Mouse (Mus musculus) ES-E14 (cell line): ENCODE results near the gene Tceal6.
"Not testable (repeated sequence)": the region's sequence is repeated elsewhere in the genome, so short reads cannot be mapped to it uniquely, and the experiment has no call there.

Experiments
- CHD2 ChIP-seq: IDR thresholded peaks from 2 replicates; pipeline ENCODE4 v1.6.1; 2014; ENCODE audit warnings: mild to moderate bottlenecking, low read depth, low read length, inconsistent platforms
- HCFC1 ChIP-seq: IDR thresholded peaks from 2 replicates; pipeline ENCODE4 v1.6.1; 2012; ENCODE audit warnings: low read length, inconsistent platforms, borderline replicate concordance; ENCODE audit not compliant: insufficient read depth
- ZC3H11A ChIP-seq: IDR thresholded peaks from 2 replicates; pipeline ENCODE4 v1.6.1; 2012; ENCODE audit warnings: low read depth, mild to moderate bottlenecking, inconsistent platforms, low read length, borderline replicate concordance

- not testable (repeated sequence) for TF ChIP-seq CHD2, ZC3H11A, HCFC1
Observed at GRCm38 (mm10) chrX:135209773-135210435, 583 bp downstream of the Tceal6 start.
